Mouse (Mus musculus): ENCODE measurements at regions not wholly inside any gene's neighbourhood (a gene's known extent, or its start where the extent isn't known, plus 50 kb on each side); places are given as distances from the start of the nearest gene placed in this dataset.

DNA sequence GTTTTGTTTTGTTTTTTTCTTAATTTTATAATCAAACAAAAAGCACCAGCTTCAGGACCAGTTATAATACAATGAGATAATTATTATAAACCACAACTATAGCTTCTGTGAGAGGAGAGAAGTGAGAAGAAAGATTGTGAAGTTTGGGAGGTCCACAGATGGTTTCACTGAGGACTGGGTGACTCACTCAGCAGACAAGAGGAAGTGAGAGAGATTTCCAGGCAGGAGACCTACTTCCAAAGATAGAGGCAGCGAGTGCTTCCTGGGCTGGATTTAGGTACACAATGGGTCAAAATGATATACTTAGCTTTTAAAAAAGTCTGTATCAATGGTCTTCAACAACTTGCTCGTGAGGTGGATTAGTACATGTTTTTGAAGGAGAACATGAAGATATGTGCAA is 152.6 kb downstream of the Etv1 start:
- TF ChIP-seq CHD1 (IDR thresholded peaks at IDR 0.05; ENCODE audit: low read depth, low read length) (no peak), ETS1 (conservative IDR thresholded peaks at IDR 0.05; ENCODE audit: low read depth, low read length) (no peak)
